Mouse (Mus musculus): Measurements from ENCODE around the gene Hyal3. TPM values are rescaled to one million over a fixed set of nuclear protein-coding genes. Genes with fewer than 3 reads are reported as not detected.

The Hyal3 gene
- 1.1 and 1.7 TPM in 2 replicates for polyA plus RNA-seq (2015; fragmentation: Nextera tagmentation; extraction: Ambion mirVana)

GRCm38 (mm10) chr9:107580501-107581317, at the start of gene Hyal3:
Hyal3 (plus strand) TSS chr9:107580818.
- Histone ChIP-seq H3K27ac (peak within 1 kb of the TSS; percentile 94), H3K4me2 (peak within 1 kb of the TSS; percentile 79), H3K27me3 (replicated peaks) (no peaks in the 10 kb centered on the region), H3K36me3 (0 out of 2 replicates have a peak, but pooled peaks cover 3% of the 10 kb centered on the region), H3K4me1 (peaks cover 45% of the 10 kb centered on the region), H3K4me3 (replicated peaks) (peak within 1 kb of the TSS; percentile 56), H3K9me3 (no peaks in the 10 kb centered on the region), H3K9ac (peak within 1 kb of the TSS; percentile 50)
- under 1% methylated on average over 32 of the region's 32 CpGs for WGBS
- peak; percentile 72 for ATAC-seq (ENCODE audit: insufficient read depth, low FRiP score, low read depth)

GRCm38 (mm10) chr9:107533791-107534407, 46.7 kb upstream of the Hyal3 start, which contains the start of gene Tmem115:
Tmem115 (plus strand) TSS chr9:107533945.
- H3K4me2 ChIP-seq, result peak within 1 kb of the TSS; percentile 78
- H3K9me3 ChIP-seq, result no peaks in the 10 kb centered on the region
- peak; percentile 99 for ATAC-seq (ENCODE audit: insufficient read depth, low FRiP score, low read depth)
- peak within 1 kb of the TSS; percentile 54 for H3K9ac ChIP-seq
- peak within 1 kb of the TSS; percentile 80 for H3K27ac ChIP-seq
- H3K4me1 ChIP-seq, result peaks cover 21% of the 10 kb centered on the region
- H3K27me3 ChIP-seq (replicated peaks), result no peaks in the 10 kb centered on the region
- H3K36me3 ChIP-seq, result peaks cover 15% of the 10 kb centered on the region
- under 1% methylated on average over 48 of the region's 48 CpGs for WGBS
- peak within 1 kb of the TSS; percentile 83 for H3K4me3 ChIP-seq (replicated peaks)

GRCm38 (mm10) chr9:107534408-107535202, 46.0 kb upstream of the Hyal3 start:
- Histone ChIP-seq H3K4me1 (peaks cover 21% of the 10 kb centered on the region), H3K27ac (peak overlapping the region; percentile 80), H3K9ac (peak overlapping the region; percentile 54), H3K36me3 (peaks cover 21% of the 10 kb centered on the region), H3K27me3 (replicated peaks) (no peaks in the 10 kb centered on the region), H3K4me3 (replicated peaks) (peak overlapping the region; percentile 83), H3K9me3 (no peaks in the 10 kb centered on the region), H3K4me2 (peak overlapping the region; percentile 78)
- ATAC-seq (ENCODE audit: insufficient read depth, low FRiP score, low read depth), result peak; percentile 4
- WGBS, result under 1% methylated on average over 40 of the region's 40 CpGs

GRCm38 (mm10) chr9:107538231-107538630, 42.4 kb upstream of the Hyal3 start:
- H3K4me2 ChIP-seq, result no peak overlapping the region
- H3K27ac ChIP-seq, result no peak overlapping the region
- WGBS, result 89% methylated on average over 7 of the region's 7 CpGs
- H3K9me3 ChIP-seq, result no peaks in the 10 kb centered on the region
- H3K36me3 ChIP-seq, result peaks cover 27% of the 10 kb centered on the region
- H3K4me3 ChIP-seq (replicated peaks), result no peak overlapping the region
- peaks cover 39% of the 10 kb centered on the region for H3K4me1 ChIP-seq
- no peaks in the 10 kb centered on the region for H3K27me3 ChIP-seq (replicated peaks)
- no peak for ATAC-seq (ENCODE audit: insufficient read depth, low FRiP score, low read depth)
- H3K9ac ChIP-seq, result no peak overlapping the region

- Histone ChIP-seq H3K4me3 (replicated peaks) (no peak overlapping the region), H3K27me3 (replicated peaks) (no peaks in the 10 kb centered on the region), H3K9me3 (no peaks in the 10 kb centered on the region), H3K27ac (no peak overlapping the region), H3K4me2 (no peak overlapping the region), H3K4me1 (peaks cover 40% of the 10 kb centered on the region), H3K9ac (no peak overlapping the region), H3K36me3 (peaks cover 30% of the 10 kb centered on the region)
- 89% methylated on average over 3 of the region's 3 CpGs for WGBS
- ATAC-seq (ENCODE audit: insufficient read depth, low FRiP score, low read depth), result no peak
These were observed 41.9 kb upstream of the Hyal3 start for GRCm38 (mm10) chr9:107538711-107539110.

- H3K9me3 ChIP-seq, result no peaks in the 10 kb centered on the region
- no peaks in the 10 kb centered on the region for H3K27me3 ChIP-seq (replicated peaks)
- no peak for ATAC-seq (ENCODE audit: insufficient read depth, low FRiP score, low read depth)
- H3K9ac ChIP-seq, result no peak overlapping the region
- H3K27ac ChIP-seq, result no peak overlapping the region
- no peak overlapping the region for H3K4me3 ChIP-seq (replicated peaks)
- WGBS, result 92% methylated on average over 8 of the region's 8 CpGs
- peaks cover 34% of the 10 kb centered on the region for H3K36me3 ChIP-seq
- H3K4me2 ChIP-seq, result no peak overlapping the region
- peaks cover 40% of the 10 kb centered on the region for H3K4me1 ChIP-seq
These were observed 40.7 kb upstream of the Hyal3 start for GRCm38 (mm10) chr9:107539940-107540339.

- Histone ChIP-seq H3K27me3 (replicated peaks) (no peaks in the 10 kb centered on the region), H3K9ac (no peak overlapping the region), H3K9me3 (no peaks in the 10 kb centered on the region), H3K4me2 (no peak overlapping the region; the same call in 1 of the 2 replicates), H3K4me3 (replicated peaks) (no peak overlapping the region), H3K4me1 (peaks cover 36% of the 10 kb centered on the region), H3K27ac (no peak overlapping the region), H3K36me3 (peaks cover 34% of the 10 kb centered on the region)
- no peak for ATAC-seq (ENCODE audit: insufficient read depth, low FRiP score, low read depth)
- 62% methylated on average over 4 of the region's 4 CpGs for WGBS
These were observed 40.2 kb upstream of the Hyal3 start for GRCm38 (mm10) chr9:107540420-107540819.

GRCm38 (mm10) chr9:107541005-107541404, 39.6 kb upstream of the Hyal3 start:
- H3K4me3 ChIP-seq (replicated peaks), result peak overlapping the region; percentile 71
- H3K27me3 ChIP-seq (replicated peaks), result no peaks in the 10 kb centered on the region
- peaks cover 34% of the 10 kb centered on the region for H3K36me3 ChIP-seq
- no peaks in the 10 kb centered on the region for H3K9me3 ChIP-seq
- H3K4me1 ChIP-seq, result peaks cover 31% of the 10 kb centered on the region
- 20% methylated on average over 10 of the region's 10 CpGs for WGBS
- H3K4me2 ChIP-seq, result peak overlapping the region; percentile 90
- H3K27ac ChIP-seq, result no peak overlapping the region
- no peak overlapping the region for H3K9ac ChIP-seq
- no peak for ATAC-seq (ENCODE audit: insufficient read depth, low FRiP score, low read depth)

- ATAC-seq (ENCODE audit: insufficient read depth, low FRiP score, low read depth), result peak; percentile 90
- H3K27me3 ChIP-seq (replicated peaks), result no peaks in the 10 kb centered on the region
- H3K4me2 ChIP-seq, result peak within 1 kb of the TSS; percentile 90
- peaks cover 29% of the 10 kb centered on the region for H3K4me1 ChIP-seq
- peak within 1 kb of the TSS; percentile 71 for H3K4me3 ChIP-seq (replicated peaks)
- no peaks in the 10 kb centered on the region for H3K9me3 ChIP-seq
- peaks cover 34% of the 10 kb centered on the region for H3K36me3 ChIP-seq
- H3K9ac ChIP-seq, result peak within 1 kb of the TSS; percentile 53; the same call in 1 of the 2 replicates
- under 1% methylated on average over 46 of the region's 46 CpGs for WGBS
- H3K27ac ChIP-seq, result peak within 1 kb of the TSS; percentile 77
These were observed 38.9 kb upstream of the Hyal3 start, which contains the start of the genes Cyb561d2 and Nprl2 for GRCm38 (mm10) chr9:107541474-107542351. Cyb561d2 (minus strand) TSS chr9:107542193. Nprl2 (plus strand) TSS chr9:107542226.

GRCm38 (mm10) chr9:107542352-107542686, 38.3 kb upstream of the Hyal3 start:
- Histone ChIP-seq H3K27ac (peak overlapping the region; percentile 37; the same call in 1 of the 2 replicates), H3K27me3 (replicated peaks) (no peaks in the 10 kb centered on the region), H3K4me2 (peak overlapping the region; percentile 90), H3K4me3 (replicated peaks) (peak overlapping the region; percentile 71), H3K4me1 (peaks cover 30% of the 10 kb centered on the region), H3K9me3 (no peaks in the 10 kb centered on the region), H3K36me3 (peaks cover 34% of the 10 kb centered on the region), H3K9ac (peak overlapping the region; percentile 39; the same call in 1 of the 2 replicates)
- 3% methylated on average over 11 of the region's 11 CpGs for WGBS
- no peak for ATAC-seq (ENCODE audit: insufficient read depth, low FRiP score, low read depth)

- Histone ChIP-seq H3K27ac (no peak overlapping the region), H3K9ac (peak overlapping the region; percentile 39; the same call in 1 of the 2 replicates), H3K9me3 (no peaks in the 10 kb centered on the region), H3K36me3 (peaks cover 30% of the 10 kb centered on the region), H3K4me3 (replicated peaks) (peak overlapping the region; percentile 71), H3K4me1 (peaks cover 31% of the 10 kb centered on the region), H3K27me3 (replicated peaks) (no peaks in the 10 kb centered on the region), H3K4me2 (peak overlapping the region; percentile 90)
- WGBS, result 31% methylated on average over 8 of the region's 8 CpGs
- ATAC-seq (ENCODE audit: insufficient read depth, low FRiP score, low read depth), result no peak
These were observed 37.9 kb upstream of the Hyal3 start for GRCm38 (mm10) chr9:107542721-107543120.

Data from stomach, embryonic 15.5 days (tissue).